Mouse (Mus musculus) intestine, embryonic 14.5 days (tissue): Measurements from ENCODE around the gene 4930558K02Rik. TPM values are rescaled to one million over a fixed set of nuclear protein-coding genes. Genes with fewer than 3 reads are reported as not detected.

Source experiments
- ATAC-seq: fragments of 200-750 bp; cut with Nextera tagmentation; replicated peaks from 2 replicates; pipeline ENCODE4 v1.8.0; 2017; ENCODE audit warnings: low read depth, moderate number of reproducible peaks, moderate TSS enrichment, moderate library complexity; ENCODE audit not compliant: low FRiP score, low TSS enrichment
- DNase-seq: peaks from one replicate; pipeline ENCODE4 v3.0.0-alpha.2; 2018; ENCODE audit warnings: low spot score
- H3K27ac ChIP-seq: fragments of 300-500 bp; sonication (generic); 2 replicates; pipeline ENCODE4 v1.5.1; 2014; ENCODE audit warnings: low read depth, mild to moderate bottlenecking, control low read depth
- H3K27me3 ChIP-seq: fragments of 300-500 bp; sonication (generic); replicated peaks from 2 replicates; pipeline ENCODE4 v1.6.1; 2014; ENCODE audit warnings: low read length, control low read depth; ENCODE audit not compliant: control insufficient read depth, insufficient read depth
- H3K36me3 ChIP-seq: fragments of 300-500 bp; sonication (generic); 2 replicates; pipeline ENCODE4 v1.6.1; 2014; ENCODE audit warnings: low read length, control low read depth; ENCODE audit not compliant: control insufficient read depth, insufficient read depth
- H3K4me1 ChIP-seq: fragments of 300-500 bp; sonication (generic); replicated peaks from 2 replicates; pipeline ENCODE4 v1.6.1; 2014; ENCODE audit warnings: low read length, control low read depth, mixed read lengths; ENCODE audit not compliant: control insufficient read depth, insufficient read depth
- H3K4me2 ChIP-seq: fragments of 300-500 bp; sonication (generic); 2 replicates; pipeline ENCODE4 v1.6.1; 2014; ENCODE audit warnings: low read length
- H3K4me3 ChIP-seq: fragments of 300-500 bp; sonication (generic); 2 replicates; pipeline ENCODE4 v1.5.1; 2014; ENCODE audit warnings: low read depth, low read length, control low read depth, mixed read lengths
- H3K9ac ChIP-seq: fragments of 300-500 bp; sonication (generic); 2 replicates; pipeline ENCODE4 v1.6.1; 2014; ENCODE audit warnings: mild to moderate bottlenecking, low read length
- H3K9me3 ChIP-seq: fragments of 300-500 bp; sonication (generic); 2 replicates; pipeline ENCODE4 v1.6.1; 2016; ENCODE audit warnings: low read length, control low read depth; ENCODE audit not compliant: control insufficient read depth
- WGBS: fragments of 180-500 bp; shearing (Covaris S2); extraction: QIAGEN DNeasy Blood & Tissue Kit; methylation state at CpG from one replicate; pipeline ENCODE4 v1.1.7; 2014; 5-methylcytosine and 5-hydroxymethylcytosine counted together
- polyA plus RNA-seq: library from polyadenylated mRNA; unstranded; fragments of >200 nt; fragmentation: Nextera tagmentation; extraction: Ambion mirVana; gene quantifications from 2 replicates; pipeline ENCODE4 v1.2.1, GENCODE M21; 2014

4930558K02Rik gene
- polyA plus RNA-seq, 1 experiment from 2014 or later = not detected

DNA sequence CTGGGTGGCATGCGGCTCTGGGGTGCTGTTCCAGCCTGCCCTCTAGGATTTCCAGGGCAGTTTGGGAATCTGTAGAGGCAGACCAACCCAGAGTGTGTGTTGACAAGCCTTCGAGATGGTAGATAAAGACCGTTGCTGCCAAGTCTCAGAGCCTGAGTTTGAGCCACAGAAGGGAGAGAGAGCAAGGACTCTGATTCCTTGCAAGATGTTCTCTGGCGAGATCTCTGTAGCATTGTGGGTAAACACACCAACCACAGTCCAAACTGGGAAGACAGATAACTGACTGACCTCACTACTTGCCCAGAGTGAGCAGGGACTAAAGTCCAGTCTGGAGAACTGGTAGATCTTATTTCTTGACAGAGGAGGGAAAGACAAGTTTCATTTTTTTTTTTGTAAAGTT, 34.1 kb upstream of the 4930558K02Rik start:
- H3K4me1 ChIP-seq = peaks cover 42% of the 10 kb centered on the region
- no peaks in the 10 kb centered on the region for H3K36me3 ChIP-seq
- ATAC-seq (no peak), DNase-seq (no peak)
- H3K27me3 ChIP-seq = no peaks in the 10 kb centered on the region
- H3K4me3 ChIP-seq = no peak overlapping the region
- no peak overlapping the region for H3K9ac ChIP-seq
- no peaks in the 10 kb centered on the region for H3K9me3 ChIP-seq
- no peak overlapping the region for H3K27ac ChIP-seq
- H3K4me2 ChIP-seq = no peak overlapping the region
- 63% methylated on average over 4 of the region's 4 CpGs for WGBS

DNA sequence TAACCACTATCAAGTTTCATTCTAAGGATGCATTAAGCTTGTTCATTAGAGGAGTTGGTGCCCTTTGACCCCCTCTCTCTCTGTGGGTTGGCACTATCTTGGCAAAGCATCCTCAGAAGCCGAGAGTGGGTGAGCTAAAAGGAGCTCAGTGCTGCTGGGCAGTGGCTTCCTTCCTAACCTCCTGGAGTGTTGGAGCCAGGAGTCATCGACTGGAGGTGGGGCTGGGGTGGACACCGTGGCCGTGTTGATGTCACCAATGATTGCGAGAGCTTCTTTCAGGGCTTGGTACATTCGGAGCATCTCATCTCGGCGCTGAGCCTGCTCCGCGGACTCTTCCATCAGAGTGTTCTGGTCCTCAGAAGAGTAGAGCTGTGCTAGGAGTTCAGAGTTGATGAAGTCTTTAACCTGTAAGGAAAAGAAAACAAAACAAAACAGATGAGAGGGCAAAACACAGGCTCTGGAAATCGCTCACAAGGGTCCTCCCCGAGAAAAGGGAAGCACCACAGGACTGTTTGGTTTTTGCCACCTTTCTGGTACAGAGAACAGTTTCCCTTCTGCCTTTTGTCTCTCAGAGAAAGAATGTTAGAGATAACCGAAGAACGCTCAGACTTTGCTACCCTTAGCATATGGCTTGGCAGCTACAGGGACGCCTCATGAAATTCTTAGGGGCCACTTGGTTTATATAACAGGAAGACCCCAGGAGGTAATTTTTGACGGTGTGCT, 32.2 kb upstream of the 4930558K02Rik start:
- ATAC-seq (no peak), DNase-seq (no peak)
- H3K9me3 ChIP-seq = no peaks in the 10 kb centered on the region
- no peaks in the 10 kb centered on the region for H3K27me3 ChIP-seq
- H3K9ac ChIP-seq = no peak overlapping the region
- WGBS = 73% methylated on average over 16 of the region's 16 CpGs
- no peaks in the 10 kb centered on the region for H3K36me3 ChIP-seq
- H3K27ac ChIP-seq = no peak overlapping the region
- peaks cover 28% of the 10 kb centered on the region for H3K4me1 ChIP-seq
- no peak overlapping the region for H3K4me2 ChIP-seq
- no peak overlapping the region for H3K4me3 ChIP-seq

DNA sequence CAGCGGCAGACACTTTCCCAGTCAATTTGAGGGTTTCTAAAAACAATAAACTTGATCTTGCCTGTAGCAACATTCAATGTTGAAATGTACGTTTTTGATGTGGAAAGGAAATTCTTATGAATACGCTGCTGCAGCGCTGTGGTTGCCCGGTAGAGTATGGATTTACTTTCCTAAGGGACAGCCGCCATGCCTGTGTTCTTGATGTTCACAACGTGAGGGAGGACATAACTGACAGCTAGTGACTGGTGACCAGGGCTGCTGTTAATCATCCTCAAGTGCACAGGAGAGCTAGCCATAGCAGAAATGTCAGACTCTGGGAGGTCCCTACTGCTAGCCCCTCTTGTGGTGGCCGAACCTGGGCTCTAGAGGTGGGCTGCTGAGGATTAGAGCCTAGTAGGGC, 29.6 kb upstream of the 4930558K02Rik start:
- 60% methylated on average over 8 of the region's 8 CpGs for WGBS

DNA sequence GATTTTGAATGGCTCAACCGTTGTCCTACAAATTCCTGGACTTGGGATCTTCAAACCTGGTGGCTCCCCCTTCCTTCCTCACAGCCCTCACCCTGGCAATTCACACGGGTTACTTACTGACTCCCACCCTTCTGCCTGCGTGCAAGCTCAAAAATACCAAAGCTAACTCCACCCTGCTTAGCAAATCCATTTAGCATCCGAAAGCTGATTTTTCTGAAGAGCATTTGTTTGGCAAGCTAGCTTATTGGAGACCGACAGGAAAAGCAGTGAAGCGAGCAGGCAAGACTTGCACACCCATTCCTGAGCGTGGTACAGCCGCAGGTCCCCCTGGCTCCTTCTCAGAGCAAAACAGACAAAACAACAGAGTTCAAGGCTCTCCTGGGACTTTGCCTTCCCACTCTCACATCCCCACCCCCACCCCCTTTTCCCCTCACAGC, 29.2 kb upstream of the 4930558K02Rik start:
- WGBS = 28% methylated on average over 8 of the region's 8 CpGs
- Histone ChIP-seq H3K9ac (no peak overlapping the region), H3K4me2 (no peak overlapping the region), H3K4me1 (peaks cover 28% of the 10 kb centered on the region), H3K36me3 (no peaks in the 10 kb centered on the region), H3K4me3 (no peak overlapping the region), H3K27ac (peak overlapping the region; percentile 24), H3K9me3 (no peaks in the 10 kb centered on the region), H3K27me3 (no peaks in the 10 kb centered on the region)
- ATAC-seq = no peak
- no peak for DNase-seq

More for the DNA sequence above, 29.6 kb upstream of the 4930558K02Rik start:
- H3K27me3 ChIP-seq = no peaks in the 10 kb centered on the region
- no peaks in the 10 kb centered on the region for H3K36me3 ChIP-seq
- no peak overlapping the region for H3K4me3 ChIP-seq
- ATAC-seq (no peak), DNase-seq (peak; percentile 16)
- peaks cover 25% of the 10 kb centered on the region for H3K4me1 ChIP-seq
- peak overlapping the region; percentile 24 for H3K27ac ChIP-seq
- H3K9me3 ChIP-seq = no peaks in the 10 kb centered on the region
- no peak overlapping the region for H3K9ac ChIP-seq
- no peak overlapping the region for H3K4me2 ChIP-seq

DNA sequence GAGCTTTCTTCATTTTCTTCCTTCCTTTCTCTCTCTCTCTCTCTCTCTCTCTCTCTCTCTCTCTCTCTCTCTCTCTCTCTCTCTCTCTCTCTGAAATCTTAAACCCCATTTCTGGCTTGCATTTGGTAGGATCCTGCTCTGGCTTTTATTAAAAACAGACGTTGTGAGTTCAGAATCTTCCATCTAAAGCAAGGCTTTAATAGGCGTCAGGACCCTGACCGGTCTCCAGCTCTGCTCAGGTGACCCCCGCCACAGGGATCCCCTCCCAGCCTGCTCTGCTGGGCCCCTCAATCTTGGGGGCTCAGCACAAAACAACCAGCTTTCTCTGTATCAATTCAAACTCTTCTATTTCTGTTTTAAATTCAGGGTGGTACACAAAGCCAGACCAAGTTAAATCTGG, 28.8 kb upstream of the 4930558K02Rik start:
- ATAC-seq = no peak
- Histone ChIP-seq H3K27me3 (no peaks in the 10 kb centered on the region), H3K36me3 (no peaks in the 10 kb centered on the region), H3K4me3 (no peak overlapping the region), H3K4me1 (peaks cover 29% of the 10 kb centered on the region), H3K27ac (peak overlapping the region; percentile 24; the same call in 1 of the 2 replicates), H3K9me3 (no peaks in the 10 kb centered on the region), H3K9ac (no peak overlapping the region), H3K4me2 (no peak overlapping the region)
- 40% methylated on average over 4 of the region's 4 CpGs for WGBS
- DNase-seq = no peak

DNA sequence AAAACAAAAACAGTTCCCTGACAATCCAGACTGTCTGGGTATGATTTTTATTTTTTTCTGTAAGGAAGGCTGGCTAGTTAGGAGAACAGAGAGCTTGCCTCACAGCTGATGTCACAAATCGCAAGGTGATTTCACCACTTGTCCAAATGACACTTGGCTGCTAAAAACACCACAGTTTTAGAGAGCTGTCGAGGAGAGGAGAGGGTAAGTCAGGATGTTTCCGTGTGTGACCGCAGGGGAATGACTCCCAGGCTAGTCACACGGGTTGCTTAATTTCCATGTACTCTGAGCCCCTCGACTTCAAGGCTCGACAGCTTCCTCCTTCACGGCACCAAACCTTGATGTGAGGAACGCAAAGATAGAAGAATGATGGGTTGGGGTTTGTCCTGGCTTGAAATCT, 26.7 kb upstream of the 4930558K02Rik start:
- WGBS = 76% methylated on average over 9 of the region's 9 CpGs
- Histone ChIP-seq H3K9ac (no peak overlapping the region), H3K4me1 (peaks cover 29% of the 10 kb centered on the region), H3K9me3 (no peaks in the 10 kb centered on the region), H3K4me3 (no peak overlapping the region), H3K27me3 (no peaks in the 10 kb centered on the region), H3K36me3 (no peaks in the 10 kb centered on the region), H3K4me2 (no peak overlapping the region), H3K27ac (no peak overlapping the region)
- ATAC-seq (no peak), DNase-seq (peak; percentile 47)

DNA sequence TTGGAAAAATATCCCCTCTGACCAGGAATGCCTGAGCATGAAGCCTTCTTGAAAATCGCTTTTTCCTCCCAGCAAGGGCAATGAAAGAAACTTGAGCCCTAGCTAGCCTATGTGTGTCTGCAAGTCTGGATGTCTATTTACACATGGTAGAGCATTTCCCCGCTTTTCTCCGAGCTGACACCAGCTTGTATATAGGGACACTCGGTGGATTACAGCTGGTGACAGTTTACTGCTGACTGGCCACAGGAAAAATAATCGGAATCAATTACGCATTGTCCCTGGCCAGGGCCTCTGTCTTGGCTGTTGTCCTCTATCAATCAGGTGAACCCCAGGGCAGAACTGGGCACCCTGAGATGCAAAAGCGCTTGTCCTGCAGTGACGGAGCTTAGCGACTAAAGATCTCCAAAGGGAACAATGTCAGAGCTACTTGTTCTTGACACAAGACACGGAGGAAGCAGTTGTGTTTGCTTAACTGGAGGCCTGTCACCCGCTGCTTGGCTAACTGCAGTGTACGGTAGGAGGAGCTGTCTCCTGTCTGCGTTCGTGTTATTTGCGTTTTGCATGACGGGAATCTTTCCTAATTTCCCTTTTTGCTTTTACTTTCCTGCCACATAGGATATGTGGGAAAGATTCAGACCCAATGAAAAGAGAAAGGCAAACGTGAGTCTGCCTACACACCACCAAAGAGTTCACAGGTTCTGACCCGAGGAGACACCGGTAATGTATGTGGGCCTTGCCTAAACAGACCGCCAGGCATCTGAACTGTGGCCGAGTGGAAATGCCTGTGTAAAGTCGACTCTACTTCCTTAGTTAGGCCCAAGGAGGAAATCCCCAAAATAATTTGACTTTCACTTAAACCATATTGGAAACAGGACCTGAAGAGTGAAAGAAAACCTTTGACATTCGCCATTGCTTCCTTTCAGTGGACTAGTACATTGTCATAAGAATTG, 25.7 kb upstream of the 4930558K02Rik start:
- peaks cover 30% of the 10 kb centered on the region for H3K4me1 ChIP-seq
- DNase-seq = peak; percentile 74
- WGBS = 35% methylated on average over 23 of the region's 23 CpGs
- no peaks in the 10 kb centered on the region for H3K9me3 ChIP-seq
- no peak overlapping the region for H3K4me3 ChIP-seq
- H3K27ac ChIP-seq = peak overlapping the region; percentile 87
- H3K4me2 ChIP-seq = peak overlapping the region; percentile 31
- H3K9ac ChIP-seq = no peak overlapping the region; the same call in 1 of the 2 replicates
- ATAC-seq = no peak; the same call in 1 of the 2 replicates
- H3K27me3 ChIP-seq = no peaks in the 10 kb centered on the region
- H3K36me3 ChIP-seq = no peaks in the 10 kb centered on the region

DNA sequence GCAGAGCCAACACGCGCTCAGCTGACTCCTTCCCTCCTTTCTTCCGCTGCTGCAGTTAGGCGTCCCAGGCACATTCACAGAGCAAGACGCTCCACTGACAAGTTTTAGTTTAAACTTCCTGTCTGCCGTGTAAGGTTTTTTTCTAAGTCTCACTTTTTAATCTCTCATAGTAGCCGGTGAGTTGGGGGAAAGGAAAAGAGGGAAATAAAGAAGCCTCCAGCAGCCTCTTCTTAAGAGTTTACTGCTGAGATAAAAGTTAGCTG, 25.0 kb upstream of the 4930558K02Rik start:
- 23% methylated on average over 7 of the region's 7 CpGs for WGBS
- ATAC-seq = no peak; the same call in 1 of the 2 replicates
- H3K9ac ChIP-seq = no peak overlapping the region; the same call in 1 of the 2 replicates

More for the DNA sequence above, 25.0 kb upstream of the 4930558K02Rik start:
- Histone ChIP-seq H3K4me1 (peaks cover 36% of the 10 kb centered on the region), H3K4me3 (no peak overlapping the region), H3K27ac (peak overlapping the region; percentile 87), H3K4me2 (peak overlapping the region; percentile 16; the same call in 1 of the 2 replicates), H3K27me3 (no peaks in the 10 kb centered on the region), H3K36me3 (no peaks in the 10 kb centered on the region), H3K9me3 (no peaks in the 10 kb centered on the region)
- DNase-seq = peak; percentile 60
